In genomic region chr17:78598624-78599023, GRCm38 (mm10) we compare ENCODE assay signal across 10 mouse cellular contexts.
DNase-seq lines count a peak whose midpoint lies in the region; ATAC-seq and TF ChIP-seq lines count a peak whose summit lies in the region.
"Had no signal": no experiment of that assay in that cellular context is flagged by ENCODE, and none has a peak within 500 bp of the region (broad histone marks: within the 10 kb centered on the region; RNA-seq: fewer than 3 reads in every experiment).

No protein-coding gene starts in this region.

- TF ChIP-seq CTCF in gastrocnemius, adult 2 months (IDR thresholded peaks at IDR 0.05): peak; percentile 80
- peak; percentile 62 for TF ChIP-seq CTCF in midbrain, postnatal 0 days (IDR thresholded peaks at IDR 0.05)
- TF ChIP-seq CTCF in lung, adult 2 months (IDR thresholded peaks at IDR 0.05; ENCODE audit: insufficient read depth, low read length): no peak

- TF ChIP-seq POLR2A in lung, adult 2 months (IDR thresholded peaks at IDR 0.05; ENCODE audit: borderline replicate concordance, extremely low read depth, low read depth, low read length): no peak

- H3K27ac ChIP-seq in gastrocnemius, adult 2 months: no peak overlapping the region
- no peak overlapping the region for H3K27ac ChIP-seq in midbrain, postnatal 0 days (ENCODE audit: low read depth, low read length)
- no peak overlapping the region for H3K27ac ChIP-seq in midbrain, embryonic 16.5 days (ENCODE audit: low read length)
- H3K27ac ChIP-seq: hindbrain, embryonic 15.5 days had no signal

- no peak for DNase-seq in gastrocnemius, adult 2 months
- DNase-seq in gastrocnemius, postnatal 36 days: no peak
- DNase-seq in midbrain, postnatal 0 days (ENCODE audit: low spot score): no peak
- peak; percentile 17 for DNase-seq in lung, adult 2 months
- DNase-seq in gastrocnemius, postnatal 4 days (ENCODE audit: low spot score in 2 of 2): no peak

- intact Hi-C loops in gastrocnemius, adult 2 months (cut with DNase I): loop anchor here (10.0 kb wide), 1 partner anchor 104 kb away; no protein-coding TSS in a partner anchor
- intact Hi-C loops in gastrocnemius, postnatal 36 days (cut with DNase I): no loop called here

- 0 out of 2 replicates have a peak, but pooled peaks cover 4% of the 10 kb centered on the region for H3K4me1 ChIP-seq in midbrain, postnatal 0 days (ENCODE audit: insufficient read depth, low read length)
- no peaks in the 10 kb centered on the region for H3K4me1 ChIP-seq in midbrain, embryonic 16.5 days (ENCODE audit: control insufficient read depth, insufficient read depth, low read length)
- H3K4me1 ChIP-seq in lung, adult 2 months (ENCODE audit: control insufficient read depth, insufficient read depth, low read length): no peaks in the 10 kb centered on the region
- H3K4me1 ChIP-seq: hindbrain, embryonic 15.5 days had no signal

- H3K27me3 ChIP-seq in midbrain, postnatal 0 days (ENCODE audit: insufficient read depth, low read length): no peaks in the 10 kb centered on the region
- no peaks in the 10 kb centered on the region for H3K27me3 ChIP-seq in midbrain, embryonic 16.5 days (ENCODE audit: control insufficient read depth, insufficient read depth, low read depth, low read length)
- H3K27me3 ChIP-seq: hindbrain, embryonic 15.5 days had no signal

- 19% methylated on average over 3 of the region's 3 CpGs for WGBS in midbrain, postnatal 0 days
- 25% methylated on average over 3 of the region's 3 CpGs for WGBS in midbrain, embryonic 16.5 days
- 4% methylated on average over 3 of the region's 3 CpGs for WGBS in lung, adult 2 months

- H3K4me2 ChIP-seq in midbrain, postnatal 0 days (ENCODE audit: low read depth, low read length, poor library complexity, severe bottlenecking): no peak overlapping the region
- no peak overlapping the region for H3K4me2 ChIP-seq in midbrain, embryonic 16.5 days (ENCODE audit: low read length)
- H3K4me2 ChIP-seq: hindbrain, embryonic 15.5 days had no signal

- H3K4me3 ChIP-seq in gastrocnemius, adult 2 months: no peak overlapping the region
- H3K4me3 ChIP-seq in midbrain, postnatal 0 days (ENCODE audit: low read depth, low read length): no peak overlapping the region
- H3K4me3 ChIP-seq in midbrain, embryonic 16.5 days (ENCODE audit: low read depth, low read length): no peak overlapping the region
- H3K4me3 ChIP-seq in lung, adult 2 months (replicated peaks; ENCODE audit: extremely low read depth, low read depth, low read length): no peak overlapping the region
- H3K4me3 ChIP-seq: hindbrain, embryonic 15.5 days; megakaryocyte, embryonic 14.5 days had no signal

- H3K9ac ChIP-seq in midbrain, postnatal 0 days (replicated peaks; ENCODE audit: low read length, poor library complexity, severe bottlenecking): no peak overlapping the region
- H3K9ac ChIP-seq in midbrain, embryonic 16.5 days (ENCODE audit: low read depth, low read length): no peak overlapping the region
- H3K9ac ChIP-seq: hindbrain, embryonic 15.5 days had no signal

- no peaks in the 10 kb centered on the region for H3K36me3 ChIP-seq in midbrain, postnatal 0 days (ENCODE audit: insufficient read depth, low read length)
- no peaks in the 10 kb centered on the region for H3K36me3 ChIP-seq in midbrain, embryonic 16.5 days (ENCODE audit: control insufficient read depth, insufficient read depth, low read length)
- H3K36me3 ChIP-seq: hindbrain, embryonic 15.5 days had no signal

- no peaks in the 10 kb centered on the region for H3K9me3 ChIP-seq in midbrain, postnatal 0 days (ENCODE audit: low read length)
- H3K9me3 ChIP-seq in midbrain, embryonic 16.5 days (replicated peaks; ENCODE audit: control insufficient read depth, low read length, poor library complexity, severe bottlenecking): no peaks in the 10 kb centered on the region; the same call in 1 of the 2 replicates
- H3K9me3 ChIP-seq: hindbrain, embryonic 15.5 days; megakaryocyte, embryonic 14.5 days had no signal

- ATAC-seq in midbrain, postnatal 0 days (ENCODE audit: low FRiP score): no peak
- ATAC-seq in midbrain, embryonic 16.5 days: no peak
- peak; percentile 30 for ATAC-seq in activated CD4-positive, CD25-positive, alpha-beta regulatory T cell, adult 4 months
- ATAC-seq in megakaryocyte-erythroid progenitor cell, adult 5-6 weeks (replicated peaks; ENCODE audit: low FRiP score, low TSS enrichment, poor library complexity, severe bottlenecking): no peak
